Mouse (Mus musculus): Measurements from ENCODE around the gene Phf11a.
"Not testable (repeated sequence)": the region's sequence is repeated elsewhere in the genome, so short reads cannot be mapped to it uniquely, and the experiment has no call there.

Phf11a gene

GRCm38 (mm10) chr14:59297391-59297790 lies at the start of gene Phf11a:
Gene Phf11a, minus strand, starts transcription at chr14:59297522.
- peak; percentile 88 for DNase-seq

- DNase-seq = peak; percentile 94
Measured at GRCm38 (mm10) chr14:59341189-59341588, 43.9 kb upstream of the Phf11a start, which contains the start of gene Phf11b. Gene Phf11b, minus strand, starts transcription at chr14:59341351.

GRCm38 (mm10) chr14:59339541-59339940 lies 42.2 kb upstream of the Phf11a start:
- peak; percentile 10 for DNase-seq

- peak; percentile 75 for DNase-seq
Measured at GRCm38 (mm10) chr14:59336056-59336455, 38.7 kb upstream of the Phf11a start.

GRCm38 (mm10) chr14:59330499-59330898 lies 33.2 kb upstream of the Phf11a start:
- peak; percentile 77 for DNase-seq

- peak; percentile 64 for DNase-seq
Measured at GRCm38 (mm10) chr14:59319970-59320369, 22.6 kb upstream of the Phf11a start.

- DNase-seq = peak; percentile 72
Measured at GRCm38 (mm10) chr14:59319036-59319435, 21.7 kb upstream of the Phf11a start.

GRCm38 (mm10) chr14:59291769-59292168 lies 5.6 kb downstream of the Phf11a start:
- not testable (repeated sequence) for DNase-seq

GRCm38 (mm10) chr14:59274961-59275360 lies 22.4 kb downstream of the Phf11a start:
- DNase-seq = not testable (repeated sequence)

- peak; percentile 90 for DNase-seq
Measured at GRCm38 (mm10) chr14:59260056-59260455, 37.3 kb downstream of the Phf11a start, which contains the start of gene Gm6904. Gene Gm6904, minus strand, starts transcription at chr14:59260216.

- not testable (repeated sequence) for DNase-seq
Measured at GRCm38 (mm10) chr14:59255861-59256260, 41.5 kb downstream of the Phf11a start.

- not testable (repeated sequence) for DNase-seq
Measured at GRCm38 (mm10) chr14:59250350-59250749, 47.0 kb downstream of the Phf11a start.

GRCm38 (mm10) chr14:59233635-59234034 lies 63.7 kb downstream of the Phf11a start:
- DNase-seq = peak; percentile 42

- DNase-seq = peak; percentile 86
Measured at GRCm38 (mm10) chr14:59232003-59232402, 65.3 kb downstream of the Phf11a start.

GRCm38 (mm10) chr14:59230331-59230966 lies 66.9 kb downstream of the Phf11a start:
- peak; percentile 69 for DNase-seq

GRCm38 (mm10) chr14:59229822-59230221 lies 67.5 kb downstream of the Phf11a start:
- DNase-seq = peak; percentile 61
